Mouse (Mus musculus): ENCODE results near the gene Ccdc122. TPM values are rescaled to one million over a fixed set of nuclear protein-coding genes. Genes with fewer than 3 reads are reported as not detected.
A peak's percentile ranks its signal among the peaks of the same experiment; 100 is the strongest.
"Not testable (repeated sequence)": the region's sequence is repeated elsewhere in the genome, so short reads cannot be mapped to it uniquely, and the experiment has no call there.

Gene Ccdc122
- 0.64 and 0.90 TPM in 2 replicates for polyA plus RNA-seq (2014; fragmentation: Nextera tagmentation; extraction: Ambion mirVana)

DNA sequence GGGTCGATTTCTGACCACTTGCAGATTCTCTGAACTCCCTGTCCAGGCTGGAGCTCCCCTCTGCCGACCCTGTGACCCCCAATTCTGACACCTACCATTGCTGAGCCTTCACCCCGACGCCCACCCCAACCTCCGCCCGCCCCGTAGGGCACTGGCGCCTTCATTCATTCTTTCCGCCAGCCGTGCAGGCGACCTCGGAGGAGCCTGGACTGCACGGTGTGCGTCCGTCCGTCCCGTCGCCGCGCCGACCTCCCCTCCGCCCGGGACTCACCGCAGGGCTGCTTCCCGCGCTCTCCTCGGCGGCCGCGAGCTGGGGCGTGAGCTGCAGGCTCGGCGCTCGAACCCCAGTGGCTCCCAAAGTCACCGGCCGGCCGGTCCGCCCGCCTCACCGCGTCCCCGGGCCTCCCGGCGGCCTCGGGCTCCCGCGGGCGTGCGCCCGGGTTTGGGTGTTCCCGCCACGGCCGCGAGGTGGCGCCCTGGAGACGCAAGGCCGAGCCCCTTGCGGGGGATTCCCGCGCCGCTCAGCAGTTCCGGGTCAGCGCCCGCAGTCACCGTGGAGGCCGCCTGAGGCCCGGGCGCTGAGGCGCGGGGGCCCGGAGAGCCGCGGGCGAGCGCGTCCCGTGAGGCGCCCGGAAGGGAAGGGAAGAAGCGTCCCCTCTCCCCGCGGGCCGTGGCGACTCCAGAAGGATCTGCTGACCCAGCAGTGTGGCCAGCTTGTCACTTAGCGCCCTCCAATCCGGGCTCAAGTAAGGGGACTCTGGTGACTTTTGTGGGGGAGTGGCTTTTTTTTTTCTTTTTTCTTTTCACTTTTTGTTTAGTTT, at the start of gene Ccdc122, which contains the start of gene Lacc1:
Gene Ccdc122, plus strand, starts transcription at position 547 of the 821 bp plus-strand sequence.
Gene Lacc1, minus strand, starts transcription at position 679 of the 821 bp plus-strand sequence.
- no peak within 1 kb of the TSS for H3K27ac ChIP-seq (ENCODE audit: low read depth, low read length)
- peak within 1 kb of the TSS; percentile 77 for H3K4me2 ChIP-seq (ENCODE audit: low read length)
- H3K4me1 ChIP-seq (ENCODE audit: control insufficient read depth, insufficient read depth, low read length): no peaks in the 10 kb centered on the region
- ATAC-seq: peak; percentile 81
- peak within 1 kb of the TSS; percentile 48 for H3K4me3 ChIP-seq (ENCODE audit: low read depth, low read length)
- WGBS: under 1% methylated on average over 81 of the region's 86 CpGs
- no peaks in the 10 kb centered on the region for H3K9me3 ChIP-seq (replicated peaks; ENCODE audit: control insufficient read depth, low read length)
- peak; percentile 54 for DNase-seq (ENCODE audit: low spot score)
- H3K9ac ChIP-seq (ENCODE audit: low read length): peak within 1 kb of the TSS; percentile 67
- no peaks in the 10 kb centered on the region for H3K27me3 ChIP-seq (replicated peaks; ENCODE audit: control insufficient read depth, insufficient read depth, low read length)
- no peaks in the 10 kb centered on the region for H3K36me3 ChIP-seq (ENCODE audit: control insufficient read depth, insufficient read depth, low read length)

DNA sequence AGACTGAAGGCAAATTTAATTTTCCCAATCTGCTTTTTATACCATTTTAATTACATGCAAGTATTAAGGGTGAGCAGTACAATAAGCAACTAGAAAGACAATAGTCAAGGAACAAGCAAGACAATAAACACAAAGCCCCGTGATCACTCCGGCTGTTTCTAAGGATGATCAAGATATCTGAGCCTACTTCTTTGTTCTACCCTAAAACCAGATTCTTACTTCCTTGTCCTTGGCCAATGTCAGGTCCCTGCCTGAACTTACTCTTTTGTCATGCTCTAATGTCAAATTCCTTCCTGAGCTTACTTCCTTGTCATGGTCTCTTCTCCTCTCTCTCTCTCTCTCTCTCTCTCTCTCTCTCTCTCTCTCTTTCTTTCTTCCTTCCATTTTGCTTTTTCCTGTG, 46.2 kb upstream of the Ccdc122 start:
- not testable (repeated sequence) for H3K36me3 ChIP-seq (ENCODE audit: control insufficient read depth, insufficient read depth, low read length); H3K27me3 ChIP-seq (replicated peaks; ENCODE audit: control insufficient read depth, insufficient read depth, low read length); H3K4me2 ChIP-seq (ENCODE audit: low read length); H3K27ac ChIP-seq (ENCODE audit: low read depth, low read length); ATAC-seq; DNase-seq (ENCODE audit: low spot score); H3K4me1 ChIP-seq (ENCODE audit: control insufficient read depth, insufficient read depth, low read length); H3K4me3 ChIP-seq (ENCODE audit: low read depth, low read length); H3K9ac ChIP-seq (ENCODE audit: low read length); H3K9me3 ChIP-seq (replicated peaks; ENCODE audit: control insufficient read depth, low read length)
- WGBS: 88% methylated on average over 2 of the region's 2 CpGs

GRCm38 (mm10) chr14:77004740-77005139, 31.8 kb upstream of the Ccdc122 start:
- Histone ChIP-seq H3K27ac (ENCODE audit: low read depth, low read length) (no peak overlapping the region), H3K9me3 (replicated peaks; ENCODE audit: control insufficient read depth, low read length) (no peaks in the 10 kb centered on the region), H3K4me2 (ENCODE audit: low read length) (no peak overlapping the region), H3K4me1 (ENCODE audit: control insufficient read depth, insufficient read depth, low read length) (no peaks in the 10 kb centered on the region), H3K36me3 (ENCODE audit: control insufficient read depth, insufficient read depth, low read length) (no peaks in the 10 kb centered on the region), H3K9ac (ENCODE audit: low read length) (no peak overlapping the region), H3K4me3 (ENCODE audit: low read depth, low read length) (no peak overlapping the region), H3K27me3 (replicated peaks; ENCODE audit: control insufficient read depth, insufficient read depth, low read length) (no peaks in the 10 kb centered on the region)
- WGBS: 79% methylated on average over 8 of the region's 8 CpGs
- no peak for ATAC-seq
- DNase-seq (ENCODE audit: low spot score): no peak

DNA sequence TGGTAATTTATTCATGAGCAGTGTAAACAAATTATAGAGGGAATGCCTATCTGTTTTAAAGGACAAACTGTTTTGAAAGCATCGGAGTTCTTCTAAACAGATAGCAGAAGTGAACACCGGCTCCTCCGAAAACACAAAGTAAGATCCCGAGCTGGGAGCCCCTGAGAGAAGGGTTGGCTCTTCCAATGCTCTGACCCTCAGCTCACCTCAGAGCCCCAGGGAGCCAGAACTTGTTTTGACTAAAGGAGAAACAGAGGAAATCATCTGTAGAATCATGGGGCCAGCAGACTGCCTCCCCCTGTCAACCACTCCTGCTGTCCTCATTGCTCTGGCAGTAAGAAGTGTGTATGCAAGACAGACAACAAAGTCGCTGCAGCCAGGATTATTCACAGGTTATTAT, 31.0 kb upstream of the Ccdc122 start:
- Histone ChIP-seq H3K9me3 (replicated peaks; ENCODE audit: control insufficient read depth, low read length) (no peaks in the 10 kb centered on the region), H3K4me2 (ENCODE audit: low read length) (no peak overlapping the region), H3K27me3 (replicated peaks; ENCODE audit: control insufficient read depth, insufficient read depth, low read length) (no peaks in the 10 kb centered on the region), H3K9ac (ENCODE audit: low read length) (no peak overlapping the region), H3K4me1 (ENCODE audit: control insufficient read depth, insufficient read depth, low read length) (no peaks in the 10 kb centered on the region), H3K4me3 (ENCODE audit: low read depth, low read length) (no peak overlapping the region), H3K27ac (ENCODE audit: low read depth, low read length) (no peak overlapping the region), H3K36me3 (ENCODE audit: control insufficient read depth, insufficient read depth, low read length) (no peaks in the 10 kb centered on the region)
- ATAC-seq (no peak), DNase-seq (ENCODE audit: low spot score) (no peak)
- WGBS: 82% methylated on average over 5 of the region's 5 CpGs

GRCm38 (mm10) chr14:77008238-77008637, 28.3 kb upstream of the Ccdc122 start:
- Histone ChIP-seq H3K9ac (ENCODE audit: low read length) (no peak overlapping the region), H3K4me1 (ENCODE audit: control insufficient read depth, insufficient read depth, low read length) (no peaks in the 10 kb centered on the region), H3K4me2 (ENCODE audit: low read length) (no peak overlapping the region), H3K27ac (ENCODE audit: low read depth, low read length) (no peak overlapping the region), H3K4me3 (ENCODE audit: low read depth, low read length) (no peak overlapping the region), H3K27me3 (replicated peaks; ENCODE audit: control insufficient read depth, insufficient read depth, low read length) (no peaks in the 10 kb centered on the region), H3K36me3 (ENCODE audit: control insufficient read depth, insufficient read depth, low read length) (no peaks in the 10 kb centered on the region), H3K9me3 (replicated peaks; ENCODE audit: control insufficient read depth, low read length) (no peaks in the 10 kb centered on the region)
- DNase-seq (ENCODE audit: low spot score) (peak; percentile 88), ATAC-seq (peak; percentile 65; the same call in 1 of the 2 replicates)
- WGBS: 21% methylated on average over 3 of the region's 3 CpGs

GRCm38 (mm10) chr14:77011804-77012203, 24.8 kb upstream of the Ccdc122 start:
- Histone ChIP-seq H3K4me3 (ENCODE audit: low read depth, low read length) (no peak overlapping the region), H3K9ac (ENCODE audit: low read length) (no peak overlapping the region), H3K27me3 (replicated peaks; ENCODE audit: control insufficient read depth, insufficient read depth, low read length) (no peaks in the 10 kb centered on the region), H3K4me2 (ENCODE audit: low read length) (no peak overlapping the region), H3K4me1 (ENCODE audit: control insufficient read depth, insufficient read depth, low read length) (no peaks in the 10 kb centered on the region), H3K36me3 (ENCODE audit: control insufficient read depth, insufficient read depth, low read length) (no peaks in the 10 kb centered on the region), H3K9me3 (replicated peaks; ENCODE audit: control insufficient read depth, low read length) (no peaks in the 10 kb centered on the region), H3K27ac (ENCODE audit: low read depth, low read length) (no peak overlapping the region)
- peak; percentile 90 for DNase-seq (ENCODE audit: low spot score)
- ATAC-seq: peak; percentile 70; the same call in 1 of the 2 replicates
- 3% methylated on average over 3 of the region's 3 CpGs for WGBS

GRCm38 (mm10) chr14:77016783-77017182, 19.8 kb upstream of the Ccdc122 start:
- H3K36me3 ChIP-seq (ENCODE audit: control insufficient read depth, insufficient read depth, low read length); H3K9me3 ChIP-seq (replicated peaks; ENCODE audit: control insufficient read depth, low read length); ATAC-seq; H3K4me2 ChIP-seq (ENCODE audit: low read length); H3K4me1 ChIP-seq (ENCODE audit: control insufficient read depth, insufficient read depth, low read length); H3K27me3 ChIP-seq (replicated peaks; ENCODE audit: control insufficient read depth, insufficient read depth, low read length); H3K4me3 ChIP-seq (ENCODE audit: low read depth, low read length); H3K9ac ChIP-seq (ENCODE audit: low read length); DNase-seq (ENCODE audit: low spot score); H3K27ac ChIP-seq (ENCODE audit: low read depth, low read length): not testable (repeated sequence)
- 65% methylated on average over 12 of the region's 12 CpGs for WGBS

DNA sequence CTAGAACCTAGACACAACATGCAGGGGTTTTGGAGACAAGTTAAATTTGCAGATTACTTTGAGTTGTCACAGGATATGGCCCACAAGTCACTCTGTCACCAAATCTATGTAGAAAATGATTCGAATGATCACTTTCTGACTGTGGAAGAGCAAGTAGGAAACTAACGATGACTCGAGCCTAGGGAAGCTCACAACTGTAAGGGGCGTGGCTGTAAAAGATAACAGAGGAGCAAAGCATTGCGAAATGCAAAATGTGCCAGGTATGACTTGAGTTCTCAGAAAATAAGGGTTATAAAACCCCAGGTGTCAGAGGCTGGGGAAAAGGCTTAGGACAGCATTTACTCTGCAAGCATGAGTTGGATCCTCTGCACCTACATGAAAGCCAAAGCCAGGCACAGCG, 19.4 kb upstream of the Ccdc122 start:
- Histone ChIP-seq H3K9me3 (replicated peaks; ENCODE audit: control insufficient read depth, low read length) (no peaks in the 10 kb centered on the region), H3K4me2 (ENCODE audit: low read length) (no peak overlapping the region), H3K27ac (ENCODE audit: low read depth, low read length) (no peak overlapping the region), H3K4me1 (ENCODE audit: control insufficient read depth, insufficient read depth, low read length) (no peaks in the 10 kb centered on the region), H3K27me3 (replicated peaks; ENCODE audit: control insufficient read depth, insufficient read depth, low read length) (no peaks in the 10 kb centered on the region), H3K9ac (ENCODE audit: low read length) (no peak overlapping the region), H3K4me3 (ENCODE audit: low read depth, low read length) (no peak overlapping the region), H3K36me3 (ENCODE audit: control insufficient read depth, insufficient read depth, low read length) (no peaks in the 10 kb centered on the region)
- 88% methylated on average over 6 of the region's 6 CpGs for WGBS
- ATAC-seq (no peak), DNase-seq (ENCODE audit: low spot score) (no peak)

DNA sequence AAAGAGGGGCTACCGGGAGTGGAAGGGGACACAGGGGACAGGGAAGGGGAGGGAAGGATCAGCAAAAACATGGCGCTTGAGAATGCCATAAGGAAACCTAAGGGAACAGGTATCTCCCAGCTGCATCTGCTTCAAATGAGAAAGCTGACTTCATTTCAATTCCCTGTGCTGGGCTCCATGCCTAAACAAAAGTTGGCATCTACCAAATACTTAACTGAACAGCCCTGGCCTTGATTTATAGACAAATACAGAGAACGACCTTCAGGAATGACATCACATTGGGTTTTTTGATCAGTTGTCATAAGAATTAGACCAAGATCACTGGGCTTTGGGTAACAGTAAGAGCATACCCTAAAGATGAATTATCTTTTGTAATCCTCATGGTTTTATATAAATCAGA, 12.1 kb upstream of the Ccdc122 start:
- Histone ChIP-seq H3K4me1 (ENCODE audit: control insufficient read depth, insufficient read depth, low read length) (no peaks in the 10 kb centered on the region), H3K36me3 (ENCODE audit: control insufficient read depth, insufficient read depth, low read length) (no peaks in the 10 kb centered on the region), H3K27ac (ENCODE audit: low read depth, low read length) (no peak overlapping the region), H3K27me3 (replicated peaks; ENCODE audit: control insufficient read depth, insufficient read depth, low read length) (no peaks in the 10 kb centered on the region), H3K4me3 (ENCODE audit: low read depth, low read length) (no peak overlapping the region), H3K9ac (ENCODE audit: low read length) (no peak overlapping the region), H3K9me3 (replicated peaks; ENCODE audit: control insufficient read depth, low read length) (no peaks in the 10 kb centered on the region), H3K4me2 (ENCODE audit: low read length) (no peak overlapping the region)
- DNase-seq (ENCODE audit: low spot score) (no peak), ATAC-seq (no peak)
- WGBS: 93% methylated on average over 3 of the region's 3 CpGs
